Mouse (Mus musculus): ENCODE measurements at regions not wholly inside any gene's neighbourhood (a gene's known extent, or its start where the extent isn't known, plus 50 kb on each side); places are given as distances from the start of the nearest gene placed in this dataset.

- no peak for ATAC-seq
- 49% methylated on average over 2 of the region's 2 CpGs for WGBS
- no peak overlapping the region for H3K27ac ChIP-seq (ENCODE audit: low read depth, low read length)
- no peak for TF ChIP-seq CTCF (IDR thresholded peaks at IDR 0.05; ENCODE audit: low read depth)
- no peaks in the 10 kb centered on the region for H3K4me1 ChIP-seq (replicated peaks; ENCODE audit: control insufficient read depth, insufficient read depth, low read length)
- no peaks in the 10 kb centered on the region for H3K36me3 ChIP-seq (ENCODE audit: control insufficient read depth, insufficient read depth)
- no peak overlapping the region for H3K4me3 ChIP-seq (ENCODE audit: low read depth, low read length)
- no peak overlapping the region for H3K4me2 ChIP-seq (replicated peaks; ENCODE audit: low read depth)
- H3K27me3 ChIP-seq (replicated peaks; ENCODE audit: control insufficient read depth, insufficient read depth, low read length) = no peaks in the 10 kb centered on the region
- H3K9me3 ChIP-seq (ENCODE audit: control insufficient read depth) = no peaks in the 10 kb centered on the region
- H3K9ac ChIP-seq (ENCODE audit: low read depth, low read length) = no peak overlapping the region
Observed at GRCm38 (mm10) chr10:14941875-14942274, 223.9 kb upstream of the Gje1 start.
